Mouse (Mus musculus) embryo, embryonic 11.5 days (tissue): ENCODE results near the gene Ube2r2.

Experiments
- DNase-seq: peaks from one replicate; pipeline ENCODE4 v3.0.0-alpha.2; 2012; ENCODE audit warnings: low read depth, low spot score

Ube2r2 gene

DNA sequence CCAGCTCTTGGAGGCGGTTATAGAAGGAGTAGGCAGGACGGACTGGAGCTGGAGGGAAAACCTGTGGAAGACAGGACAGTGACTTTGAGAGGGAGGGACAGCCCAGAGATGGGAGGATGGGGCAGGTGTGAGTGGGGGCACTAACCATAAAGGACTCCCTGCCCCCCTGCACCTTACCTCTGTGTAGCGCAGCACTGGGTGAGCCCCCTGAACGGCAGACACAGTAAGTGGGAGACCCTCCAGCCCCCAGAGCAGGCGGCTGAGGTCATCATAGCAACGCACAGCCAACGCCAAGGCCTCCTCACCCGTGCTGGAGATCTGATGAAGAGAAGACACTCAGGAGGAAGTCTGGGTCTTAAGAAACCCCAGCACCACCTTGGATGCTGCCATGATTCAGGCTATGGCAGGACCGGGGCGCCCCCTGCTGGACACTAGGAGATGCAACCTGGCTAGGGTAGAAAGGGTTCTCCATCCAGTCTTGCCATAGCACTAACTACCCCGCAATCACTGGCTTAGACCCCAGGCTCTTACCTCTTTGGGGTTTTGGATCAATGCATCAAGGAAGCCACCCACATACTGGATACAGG is 16.7 kb upstream of the Ube2r2 start:
- no peak for DNase-seq

DNA sequence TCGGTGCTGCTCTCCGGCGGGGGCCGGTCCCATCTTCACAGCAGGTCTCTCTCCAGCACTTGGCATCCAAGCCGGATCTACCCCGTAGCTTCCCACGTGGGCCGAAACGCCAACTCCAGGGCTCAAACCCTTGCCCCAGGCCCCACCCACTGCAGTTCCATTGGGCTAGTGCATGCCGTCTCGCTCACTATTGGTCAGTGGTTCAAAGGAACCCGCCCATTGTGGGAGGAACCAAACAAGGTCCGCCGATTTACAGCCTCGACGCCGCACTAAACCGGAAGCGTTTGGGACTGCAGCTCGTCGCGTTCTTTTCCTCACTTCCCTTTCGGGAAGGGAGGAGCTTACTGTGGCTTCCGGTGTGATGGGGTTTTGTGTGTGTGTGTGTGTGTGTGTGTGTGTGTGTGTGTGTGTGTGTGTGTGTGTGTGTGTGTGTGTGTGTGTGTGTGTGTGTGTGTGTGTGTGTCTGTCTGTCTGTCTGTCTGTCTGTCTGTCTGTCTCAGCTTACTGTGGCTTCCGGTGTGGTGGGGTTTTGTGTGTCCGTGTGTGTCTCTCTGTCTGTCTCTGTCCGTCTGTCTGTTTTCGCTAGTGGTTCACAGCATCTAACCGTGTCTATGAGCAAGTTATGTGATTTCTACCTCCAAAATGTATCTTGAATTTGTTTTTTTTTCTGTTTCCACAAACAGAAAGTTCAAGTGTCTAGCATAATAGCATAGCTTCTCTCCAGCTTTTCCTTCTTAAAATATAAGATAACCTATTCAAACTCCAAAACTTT is 11.2 kb upstream of the Ube2r2 start, which contains the start of gene Nol6:
Gene Nol6, minus strand, starts transcription at position 276 of the 772 bp plus-strand sequence.
- peak; percentile 99 for DNase-seq

DNA sequence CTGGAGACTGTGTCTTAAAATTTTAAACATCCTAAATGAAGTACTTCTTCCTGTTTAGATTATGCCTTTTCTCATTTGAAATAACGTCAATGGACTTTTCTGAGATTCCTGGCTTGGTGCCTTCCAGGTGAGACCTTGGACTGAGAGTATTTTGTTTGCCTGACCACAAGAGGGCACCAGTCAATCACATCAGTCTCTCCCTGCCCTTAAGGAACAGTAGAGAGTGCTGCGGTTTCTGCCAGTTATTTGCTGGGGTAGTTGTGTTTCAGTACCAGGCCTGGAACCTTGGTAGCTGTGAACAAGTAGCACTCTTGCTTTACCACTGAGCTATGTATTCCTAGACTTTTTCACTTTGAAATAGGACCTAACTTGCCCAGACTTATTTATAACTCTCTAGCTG is 6.1 kb upstream of the Ube2r2 start:
- DNase-seq, result peak; percentile 46

DNA sequence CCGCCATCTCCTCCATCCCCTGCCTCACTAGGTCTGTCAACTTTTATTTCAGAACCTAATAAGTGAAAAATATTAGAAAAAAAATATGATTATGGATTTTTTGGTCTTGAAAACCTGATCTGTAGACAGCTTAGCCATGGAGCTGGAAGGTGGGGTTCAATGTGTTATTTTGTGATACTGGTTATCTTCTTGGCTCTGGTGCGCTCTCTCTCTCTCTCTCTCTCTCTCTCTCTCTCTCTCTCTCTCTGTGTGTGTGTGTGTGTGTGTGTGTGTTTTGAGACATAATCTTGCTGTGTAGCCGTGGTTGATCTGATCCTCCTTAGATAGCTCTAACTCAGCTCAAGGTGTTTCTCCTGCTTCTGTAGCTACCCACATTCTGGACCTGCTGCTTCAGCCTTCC is 5.7 kb upstream of the Ube2r2 start:
- DNase-seq, result no peak

DNA sequence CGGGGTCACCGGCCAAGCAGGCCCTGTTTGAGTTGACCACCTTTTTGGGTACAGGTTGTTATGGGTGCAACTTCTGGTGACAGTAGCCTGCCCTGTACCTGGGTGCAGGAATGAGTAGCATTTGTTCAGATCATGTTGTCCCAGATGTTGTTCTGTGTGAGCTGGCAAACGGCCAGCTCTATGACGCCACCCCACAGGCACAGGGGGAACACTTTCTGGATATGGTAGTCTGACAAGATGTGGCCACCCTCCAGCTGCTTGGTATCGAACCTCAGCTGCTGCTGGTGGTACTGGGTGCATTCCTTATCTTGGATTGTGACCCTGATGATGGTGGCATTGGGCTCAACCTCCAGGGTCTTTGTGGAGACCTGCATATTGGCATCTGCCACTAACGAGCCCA is 3.1 kb upstream of the Ube2r2 start:
- DNase-seq, result no peak

DNA sequence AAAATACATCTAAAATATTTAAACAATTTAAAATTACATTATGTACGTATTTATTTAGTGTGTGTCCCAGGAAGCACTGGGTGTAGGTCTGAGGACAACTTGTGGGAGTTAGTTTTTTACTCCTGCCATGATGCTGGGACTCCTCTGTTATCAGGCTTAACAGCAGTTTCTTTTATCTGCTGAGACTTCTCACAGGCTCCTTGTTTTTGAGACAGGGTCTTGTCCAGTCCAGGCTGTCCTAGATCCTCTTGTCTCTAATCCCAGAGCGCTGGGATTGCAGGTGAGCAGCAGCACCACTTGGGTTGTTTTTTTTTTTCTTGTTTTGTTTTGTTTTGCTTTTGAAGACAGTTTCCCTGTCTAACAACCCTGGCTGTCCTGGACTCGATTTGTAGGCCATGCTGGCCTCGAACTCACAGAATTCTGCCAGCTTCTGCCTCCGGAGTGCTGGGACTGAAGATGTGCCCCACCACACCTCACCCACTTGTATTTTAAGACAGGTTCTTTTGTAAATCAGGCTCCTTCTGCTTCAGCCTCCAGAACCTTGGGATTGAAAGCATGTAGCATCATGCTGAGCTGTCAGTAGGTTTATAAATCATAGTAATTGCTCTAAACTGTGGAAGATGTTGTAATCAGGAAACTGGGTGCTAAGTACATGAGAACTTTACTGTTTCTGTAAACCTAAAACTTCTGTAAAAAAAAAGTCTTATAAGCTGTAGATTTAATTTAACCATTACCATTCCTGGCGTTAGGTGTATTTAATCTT is 1.8 kb upstream of the Ube2r2 start:
- DNase-seq, result no peak

DNA sequence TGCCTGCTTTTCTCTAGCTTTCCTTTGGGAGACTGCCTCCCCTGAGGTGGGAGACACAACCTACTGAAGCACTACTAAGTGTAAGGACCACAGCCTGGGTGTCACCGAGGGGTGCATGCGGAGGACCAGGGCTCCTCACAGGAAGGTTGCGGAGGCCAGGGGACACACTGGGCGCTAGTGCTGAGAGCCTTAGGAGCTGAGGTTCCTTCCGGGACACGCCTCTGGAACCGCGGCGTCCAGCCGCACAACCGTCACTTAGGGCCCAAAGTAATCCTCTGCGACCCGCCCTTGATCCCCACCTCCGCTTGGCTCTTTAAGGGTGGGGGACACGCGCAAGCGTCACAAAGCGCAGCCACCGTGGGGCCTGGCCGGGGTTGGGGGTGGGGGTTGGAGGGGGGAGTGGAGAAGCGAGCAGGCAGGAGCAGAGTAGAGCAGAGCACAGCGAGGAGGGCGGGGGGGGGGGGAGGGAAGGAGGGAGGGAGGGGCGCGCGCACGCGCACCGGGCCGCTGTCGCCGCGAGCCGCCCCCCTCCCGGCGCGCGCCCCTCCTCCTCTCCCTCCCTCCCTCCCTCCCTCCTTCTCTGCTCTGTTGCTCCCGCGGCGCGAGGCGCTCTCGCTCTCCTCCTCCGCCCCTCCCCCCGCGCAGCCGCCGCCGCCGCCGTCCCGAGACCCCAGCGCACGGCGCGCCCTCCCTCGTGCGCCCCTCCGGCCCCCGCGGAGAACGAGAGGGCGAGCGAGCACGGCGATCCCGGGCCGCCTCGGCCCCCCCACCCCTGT is 420 bp upstream of the Ube2r2 start:
- DNase-seq, result peak; percentile 75

DNA sequence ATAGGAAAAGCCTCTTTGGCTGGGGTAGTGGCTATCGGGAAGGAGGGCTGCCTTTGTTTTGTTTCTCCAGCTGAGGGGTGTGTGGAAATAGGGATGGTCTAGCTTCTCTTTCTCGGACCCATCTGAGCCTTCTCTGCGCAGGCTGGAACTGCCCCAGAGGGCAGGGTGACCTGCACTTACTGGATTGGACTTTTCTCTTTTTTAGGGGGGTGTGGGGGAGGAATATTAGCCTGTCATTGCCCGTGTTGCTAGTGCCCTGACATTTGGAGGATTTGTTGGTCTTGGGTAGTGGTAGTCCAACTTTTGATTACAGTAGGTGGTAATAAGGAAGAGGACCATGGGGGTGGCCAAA is 887 bp downstream of the Ube2r2 start:
- DNase-seq, result no peak

DNA sequence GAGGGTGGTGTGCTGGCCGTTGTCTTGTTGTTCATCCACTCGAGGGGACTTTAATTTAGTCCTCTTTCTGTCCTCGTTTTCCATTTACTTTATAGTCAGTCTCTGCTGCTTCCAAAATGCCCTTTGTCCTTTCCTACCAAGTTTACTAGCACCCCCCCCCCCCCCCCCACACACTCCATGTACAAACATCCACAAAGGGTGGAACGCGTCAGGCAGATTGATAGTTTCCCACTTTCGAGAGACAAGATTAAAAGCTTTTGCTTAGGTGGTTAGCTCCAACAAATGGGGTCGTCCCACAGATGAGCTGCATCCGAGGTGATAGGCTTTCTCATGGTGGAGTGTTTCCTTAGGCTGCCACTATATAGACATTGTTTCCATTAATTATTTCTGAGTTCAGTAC is 1.3 kb downstream of the Ube2r2 start:
- DNase-seq, result no peak

DNA sequence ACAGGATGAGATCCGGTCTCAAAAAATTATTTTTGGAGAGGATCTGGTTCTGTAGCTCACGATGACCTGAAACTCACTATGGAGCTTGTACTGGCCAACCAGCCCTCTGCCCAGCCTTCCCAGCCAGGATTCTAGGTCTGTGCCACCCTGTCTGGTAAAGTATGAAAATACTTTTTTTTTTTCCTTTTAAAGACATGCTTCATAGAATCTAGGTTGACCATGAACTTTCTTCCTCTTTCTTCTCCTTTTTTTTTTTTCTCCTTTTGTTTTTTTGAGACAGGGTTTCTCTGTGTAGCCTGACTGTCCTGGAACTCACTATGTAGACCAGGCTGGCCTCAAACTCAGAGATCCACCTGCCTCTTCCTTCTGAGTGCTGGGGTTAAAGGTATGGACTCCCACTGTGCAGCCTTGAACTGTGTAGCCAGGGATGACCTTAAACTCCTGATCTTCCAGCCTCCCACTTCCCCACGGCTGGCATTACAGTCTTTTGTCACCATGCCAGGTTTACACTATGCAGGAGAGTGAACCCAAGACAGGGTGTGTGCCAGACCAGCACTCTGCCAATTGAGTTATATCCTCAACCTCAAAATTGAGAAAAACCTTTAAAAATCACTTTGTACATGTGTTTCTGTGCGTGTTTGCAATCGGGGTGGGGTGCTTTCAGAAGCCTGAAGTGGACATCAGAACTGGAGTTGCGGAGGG is 4.8 kb downstream of the Ube2r2 start:
- DNase-seq, result no peak

DNA sequence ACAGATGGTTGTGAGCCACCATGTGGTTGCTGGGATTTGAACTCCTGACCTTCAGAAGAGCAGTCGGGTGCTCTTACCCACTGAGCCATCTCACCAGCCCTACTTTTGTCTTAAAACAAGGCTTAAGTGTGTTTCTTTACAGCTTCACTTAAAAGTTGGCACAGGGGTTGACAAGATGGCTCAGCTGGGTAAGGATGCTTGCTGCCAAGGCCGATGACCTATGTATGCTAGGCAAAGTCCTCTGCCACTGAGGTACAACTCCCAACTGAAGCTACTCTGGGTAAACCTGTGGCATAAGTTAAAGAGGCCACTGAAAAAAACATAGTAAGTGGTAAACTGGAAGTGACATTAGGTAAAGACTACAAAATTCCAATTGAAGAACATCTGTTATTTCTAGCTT is 7.1 kb downstream of the Ube2r2 start:
- DNase-seq, result no peak

DNA sequence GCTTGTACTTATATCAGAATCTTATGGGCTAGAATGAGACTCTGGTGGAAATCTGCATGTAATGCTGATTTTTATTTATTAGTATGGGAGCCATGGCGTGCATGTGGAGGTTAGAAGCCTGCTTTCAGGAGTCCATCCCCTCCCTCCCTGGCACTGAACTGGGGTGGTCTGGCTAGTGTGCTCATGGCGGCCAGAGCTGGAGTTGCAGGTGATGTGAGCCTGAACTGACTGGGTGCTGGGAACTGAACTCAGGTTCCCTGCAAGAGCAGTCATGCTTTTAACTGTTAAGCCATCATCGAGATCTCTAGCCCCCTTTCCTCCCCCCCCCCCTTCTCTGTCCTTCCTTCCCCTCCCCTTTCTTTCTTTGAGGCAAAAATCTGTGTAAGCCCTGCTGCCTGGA is 14.3 kb downstream of the Ube2r2 start:
- no peak for DNase-seq

DNA sequence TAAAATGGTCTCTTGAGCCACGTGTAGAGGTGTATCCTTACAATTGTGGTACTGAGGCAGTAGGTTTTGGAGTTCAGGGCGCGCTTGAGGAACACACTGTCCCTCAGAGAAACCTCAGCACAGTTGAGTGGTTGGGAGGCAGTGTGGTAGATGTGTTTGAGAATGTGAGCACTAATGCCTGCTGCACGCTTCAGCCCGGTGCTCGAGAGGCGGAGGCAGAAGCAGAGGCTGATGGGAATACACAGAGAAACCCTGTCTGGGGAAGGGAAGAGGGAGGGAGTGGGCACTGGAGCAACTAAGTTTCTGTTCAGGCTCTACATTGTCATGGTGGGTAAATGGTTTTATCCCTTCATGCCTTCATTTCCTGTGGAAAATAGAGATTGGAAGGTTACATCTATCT is 15.6 kb downstream of the Ube2r2 start:
- no peak for DNase-seq

DNA sequence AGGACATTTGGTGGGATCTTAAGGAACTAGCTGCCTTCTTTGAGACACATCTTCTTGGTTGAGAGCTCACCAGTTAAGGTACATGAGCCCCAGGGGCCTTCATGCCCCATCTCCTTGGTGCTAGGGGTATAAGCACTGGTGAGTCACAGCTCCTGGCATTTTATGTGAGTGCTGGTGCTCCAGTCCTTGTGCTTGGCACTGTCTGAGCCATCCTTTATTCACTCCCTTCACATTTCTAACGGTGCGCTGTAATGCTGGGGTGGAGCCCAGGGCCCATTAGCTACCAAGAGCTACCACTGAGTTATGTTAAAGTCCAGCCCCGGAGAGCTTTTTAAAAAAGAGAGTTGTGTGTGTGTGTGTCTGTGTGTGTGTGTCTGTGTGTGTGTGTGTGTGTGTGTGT is 17.6 kb downstream of the Ube2r2 start:
- no peak for DNase-seq

DNA sequence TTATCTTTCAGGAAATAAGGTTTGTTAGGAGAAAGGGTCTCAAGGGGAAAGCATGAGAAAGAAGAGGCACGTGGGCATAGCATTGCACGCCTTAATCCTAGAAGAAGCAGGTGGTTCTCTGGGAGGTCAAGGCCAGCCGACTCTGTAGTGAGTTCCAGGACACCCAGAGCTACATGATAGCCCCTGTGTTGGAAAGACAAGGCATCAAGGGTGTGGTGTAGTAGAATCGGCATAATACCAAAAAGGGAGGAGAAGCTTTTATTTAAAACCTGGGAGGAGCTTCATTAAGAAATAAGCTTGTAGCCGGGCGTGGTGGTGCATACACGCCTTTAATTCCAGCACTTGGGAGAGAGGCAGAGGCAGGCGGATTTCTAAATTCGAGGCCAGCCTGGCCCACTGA is 21.4 kb downstream of the Ube2r2 start:
- DNase-seq, result no peak

DNA sequence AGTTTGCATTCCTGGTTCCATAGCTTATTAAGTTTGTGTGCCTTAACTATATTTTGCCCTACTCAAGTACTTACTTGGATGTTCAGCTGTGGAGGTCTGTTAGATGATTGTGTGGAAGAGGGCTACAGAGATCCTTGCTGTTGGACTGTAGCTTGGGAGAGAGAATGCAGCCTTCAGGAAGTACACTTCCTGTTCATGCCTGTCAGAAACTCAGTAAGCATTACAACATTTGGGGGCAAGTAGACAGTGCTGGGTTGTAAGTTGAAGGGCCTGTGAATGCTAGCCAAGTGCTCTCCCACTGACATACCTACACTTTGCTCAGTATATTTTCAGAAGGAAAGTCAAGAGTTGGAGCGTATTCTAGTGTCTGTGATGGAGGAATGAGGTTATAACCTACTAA is 22.7 kb downstream of the Ube2r2 start:
- no peak for DNase-seq

DNA sequence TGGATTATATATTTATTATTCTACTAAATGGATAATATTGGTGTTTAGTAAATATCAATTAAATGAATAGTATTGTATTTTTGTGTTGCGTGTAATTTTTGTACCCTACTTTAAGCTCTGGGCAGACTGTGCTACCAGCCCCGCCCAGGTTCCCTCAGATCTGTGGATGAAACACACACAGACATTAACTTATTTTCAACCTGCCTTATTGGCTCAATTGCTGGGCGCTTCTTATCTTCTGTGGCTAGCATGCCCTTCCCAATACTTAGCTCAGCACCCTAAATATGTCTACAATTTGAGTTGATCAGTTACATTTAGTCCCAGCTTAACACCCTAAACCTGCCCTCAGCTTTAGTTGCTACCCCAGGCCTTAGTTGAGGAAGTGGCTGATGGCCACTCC is 25.7 kb downstream of the Ube2r2 start:
- DNase-seq, result no peak

DNA sequence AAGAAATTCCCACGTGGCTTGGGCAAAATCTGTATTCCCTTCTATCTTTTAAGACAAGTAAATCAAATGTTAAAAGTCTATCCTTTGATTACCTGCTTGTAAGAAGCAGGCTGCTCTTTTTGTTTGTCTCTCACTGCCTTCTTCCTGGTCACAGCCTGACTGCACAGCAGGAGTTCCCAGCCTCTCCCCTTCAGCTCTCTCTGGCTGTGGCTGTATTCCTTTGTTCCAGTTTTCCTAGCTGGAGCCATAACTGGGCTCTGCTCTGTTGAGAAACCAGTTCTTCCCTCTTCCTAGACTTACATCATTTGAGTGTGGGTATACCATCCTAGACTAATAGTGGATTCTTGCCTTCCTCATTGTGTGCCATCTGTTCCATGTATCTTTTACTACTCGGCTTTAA is 29.4 kb downstream of the Ube2r2 start:
- DNase-seq, result no peak

DNA sequence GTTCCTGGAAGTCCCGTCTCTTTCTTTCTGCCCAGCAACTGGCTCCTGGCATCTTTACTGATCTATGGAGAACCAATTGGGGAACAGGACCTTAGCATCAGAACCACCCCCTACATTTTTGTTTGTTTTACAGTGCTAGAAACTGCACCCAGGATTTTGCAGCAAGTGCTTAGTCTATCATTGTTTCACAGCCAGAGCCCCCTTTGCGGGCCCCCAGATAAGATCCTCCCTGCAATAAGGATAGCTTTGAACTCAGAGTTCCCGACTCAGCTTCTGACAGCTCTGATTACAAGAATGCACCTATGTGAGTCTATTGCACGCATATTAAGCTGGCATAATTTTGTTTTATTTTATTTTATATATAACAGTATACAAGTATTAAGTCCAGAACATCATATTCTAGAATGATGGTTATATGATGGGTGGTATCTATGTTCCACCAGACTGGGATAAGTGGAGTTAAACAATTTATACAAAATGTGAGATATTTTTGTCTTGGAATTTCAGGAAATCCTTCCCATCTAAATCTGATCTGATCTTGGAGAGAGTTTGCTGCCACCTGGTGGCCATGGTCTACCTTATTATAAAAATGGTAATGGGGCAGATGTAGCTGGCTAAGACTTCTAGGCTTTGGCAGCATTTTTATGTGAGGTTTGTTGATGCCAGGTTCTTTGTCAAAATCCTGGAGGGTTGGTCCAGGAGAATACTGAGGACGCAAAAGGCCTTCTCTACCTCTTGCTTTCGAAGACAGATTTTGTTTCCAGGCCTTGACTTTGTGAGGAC is 30.3 kb downstream of the Ube2r2 start:
- DNase-seq, result peak; percentile 67

DNA sequence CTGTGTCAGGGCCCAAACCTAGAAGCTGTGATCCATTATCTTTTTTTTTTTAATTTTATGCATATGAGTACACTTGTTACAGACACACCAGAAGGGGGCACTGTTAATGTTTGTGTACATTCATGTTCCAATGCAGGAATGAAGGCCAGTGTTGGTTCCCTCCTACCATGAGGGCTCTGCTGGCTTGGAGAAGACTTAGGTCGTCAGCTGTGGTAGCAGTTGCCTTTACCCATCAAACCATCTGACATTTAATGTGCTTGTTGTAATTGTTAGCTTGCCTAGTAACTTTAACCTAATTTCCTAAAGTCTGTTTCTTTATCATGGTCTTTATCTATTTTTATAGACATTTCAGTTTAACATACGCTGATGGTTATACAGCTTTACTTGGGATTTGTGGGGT is 35.4 kb downstream of the Ube2r2 start:
- no peak for DNase-seq

DNA sequence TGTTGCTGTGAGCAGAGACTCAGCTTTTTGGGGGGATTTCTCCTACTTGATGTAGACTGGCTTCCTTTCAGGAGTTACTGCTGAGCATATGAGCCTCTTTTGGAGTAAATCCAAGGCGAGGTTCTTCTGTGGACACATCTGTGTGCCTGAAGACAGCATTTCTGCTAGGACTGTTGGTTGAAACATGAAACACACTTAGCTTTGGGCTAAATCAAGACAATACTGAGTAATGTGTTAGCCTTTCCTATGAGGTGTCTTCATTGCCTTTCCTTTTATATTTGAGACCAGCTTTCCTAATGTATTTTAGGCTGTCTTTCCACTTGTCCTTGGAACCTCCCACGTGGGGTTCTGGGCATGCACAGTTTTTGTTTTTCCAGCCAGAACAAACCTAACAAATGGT is 39.1 kb downstream of the Ube2r2 start:
- no peak for DNase-seq
